Mouse (Mus musculus): ENCODE results near the gene Them7. TPM values are rescaled to one million over a fixed set of nuclear protein-coding genes. Genes with fewer than 3 reads are reported as not detected.
A peak's percentile ranks its signal among the peaks of the same experiment; 100 is the strongest.

Them7 gene
- polyA plus RNA-seq, 1 experiment from 2014 or later: 0.16 TPM

GRCm38 (mm10) chr2:105386418-105386817, 162.3 kb downstream of the Them7 start:
- no peak overlapping the region for H3K4me3 ChIP-seq (ENCODE audit: low read depth, low read length)
- H3K27ac ChIP-seq (ENCODE audit: low read depth, low read length): no peak overlapping the region
- no peak overlapping the region for H3K4me2 ChIP-seq
- H3K36me3 ChIP-seq (ENCODE audit: control insufficient read depth, insufficient read depth, low read length): peaks cover 9% of the 10 kb centered on the region
- no peak overlapping the region for H3K9ac ChIP-seq (ENCODE audit: low read length)
- DNase-seq (ENCODE audit: low spot score, missing footprints): no peak
- no peaks in the 10 kb centered on the region for H3K9me3 ChIP-seq (ENCODE audit: control insufficient read depth, low read length)
- no peak for ATAC-seq (ENCODE audit: low FRiP score)
- 85% methylated on average over 4 of the region's 4 CpGs for WGBS
- no peaks in the 10 kb centered on the region for H3K4me1 ChIP-seq (ENCODE audit: control insufficient read depth, insufficient read depth, low read length)
- H3K27me3 ChIP-seq (ENCODE audit: control insufficient read depth, insufficient read depth, low read length): no peaks in the 10 kb centered on the region

GRCm38 (mm10) chr2:105389007-105389890, 165.1 kb downstream of the Them7 start:
- WGBS: 92% methylated on average over 17 of the region's 17 CpGs
- no peak overlapping the region for H3K9ac ChIP-seq (ENCODE audit: low read length)
- no peaks in the 10 kb centered on the region for H3K27me3 ChIP-seq (ENCODE audit: control insufficient read depth, insufficient read depth, low read length)
- no peaks in the 10 kb centered on the region for H3K9me3 ChIP-seq (ENCODE audit: control insufficient read depth, low read length)
- DNase-seq (ENCODE audit: low spot score, missing footprints) (peak; percentile 54), ATAC-seq (ENCODE audit: low FRiP score) (no peak)
- H3K27ac ChIP-seq (ENCODE audit: low read depth, low read length): no peak overlapping the region
- H3K4me2 ChIP-seq: no peak overlapping the region
- H3K4me3 ChIP-seq (ENCODE audit: low read depth, low read length): no peak overlapping the region
- peaks cover 9% of the 10 kb centered on the region for H3K36me3 ChIP-seq (ENCODE audit: control insufficient read depth, insufficient read depth, low read length)
- H3K4me1 ChIP-seq (ENCODE audit: control insufficient read depth, insufficient read depth, low read length): no peaks in the 10 kb centered on the region

GRCm38 (mm10) chr2:105390653-105391413, 166.7 kb downstream of the Them7 start:
- Histone ChIP-seq H3K4me1 (ENCODE audit: control insufficient read depth, insufficient read depth, low read length) (no peaks in the 10 kb centered on the region), H3K4me2 (no peak overlapping the region), H3K36me3 (ENCODE audit: control insufficient read depth, insufficient read depth, low read length) (peaks cover 9% of the 10 kb centered on the region), H3K9ac (ENCODE audit: low read length) (no peak overlapping the region), H3K27me3 (ENCODE audit: control insufficient read depth, insufficient read depth, low read length) (no peaks in the 10 kb centered on the region), H3K4me3 (ENCODE audit: low read depth, low read length) (no peak overlapping the region), H3K9me3 (ENCODE audit: control insufficient read depth, low read length) (no peaks in the 10 kb centered on the region), H3K27ac (ENCODE audit: low read depth, low read length) (no peak overlapping the region)
- 82% methylated on average over 6 of the region's 6 CpGs for WGBS
- peak; percentile 72 for ATAC-seq (ENCODE audit: low FRiP score)
- no peak for DNase-seq (ENCODE audit: low spot score, missing footprints)

GRCm38 (mm10) chr2:105391414-105391784, 167.3 kb downstream of the Them7 start:
- H3K4me3 ChIP-seq (ENCODE audit: low read depth, low read length): no peak overlapping the region
- no peaks in the 10 kb centered on the region for H3K4me1 ChIP-seq (ENCODE audit: control insufficient read depth, insufficient read depth, low read length)
- no peak for ATAC-seq (ENCODE audit: low FRiP score)
- WGBS: 84% methylated on average over 4 of the region's 4 CpGs
- H3K9ac ChIP-seq (ENCODE audit: low read length): no peak overlapping the region
- no peaks in the 10 kb centered on the region for H3K9me3 ChIP-seq (ENCODE audit: control insufficient read depth, low read length)
- no peak overlapping the region for H3K27ac ChIP-seq (ENCODE audit: low read depth, low read length)
- H3K4me2 ChIP-seq: no peak overlapping the region
- DNase-seq (ENCODE audit: low spot score, missing footprints): peak; percentile 79
- no peaks in the 10 kb centered on the region for H3K27me3 ChIP-seq (ENCODE audit: control insufficient read depth, insufficient read depth, low read length)
- peaks cover 3% of the 10 kb centered on the region for H3K36me3 ChIP-seq (ENCODE audit: control insufficient read depth, insufficient read depth, low read length)

- Histone ChIP-seq H3K4me3 (ENCODE audit: low read depth, low read length) (no peak overlapping the region), H3K9ac (ENCODE audit: low read length) (no peak overlapping the region), H3K27ac (ENCODE audit: low read depth, low read length) (no peak overlapping the region), H3K9me3 (ENCODE audit: control insufficient read depth, low read length) (no peaks in the 10 kb centered on the region), H3K4me2 (no peak overlapping the region), H3K36me3 (ENCODE audit: control insufficient read depth, insufficient read depth, low read length) (peaks cover 2% of the 10 kb centered on the region), H3K4me1 (ENCODE audit: control insufficient read depth, insufficient read depth, low read length) (peaks cover 6% of the 10 kb centered on the region), H3K27me3 (ENCODE audit: control insufficient read depth, insufficient read depth, low read length) (no peaks in the 10 kb centered on the region)
- DNase-seq (ENCODE audit: low spot score, missing footprints) (no peak), ATAC-seq (ENCODE audit: low FRiP score) (no peak)
- 89% methylated on average over 2 of the region's 2 CpGs for WGBS
Observed at GRCm38 (mm10) chr2:105392514-105392913, 168.4 kb downstream of the Them7 start.

GRCm38 (mm10) chr2:105394375-105394774, 170.3 kb downstream of the Them7 start:
- H3K27me3 ChIP-seq (ENCODE audit: control insufficient read depth, insufficient read depth, low read length): no peaks in the 10 kb centered on the region
- H3K4me1 ChIP-seq (ENCODE audit: control insufficient read depth, insufficient read depth, low read length): peaks cover 14% of the 10 kb centered on the region
- WGBS: 92% methylated on average over 4 of the region's 4 CpGs
- no peak overlapping the region for H3K4me3 ChIP-seq (ENCODE audit: low read depth, low read length)
- H3K4me2 ChIP-seq: no peak overlapping the region
- DNase-seq (ENCODE audit: low spot score, missing footprints): no peak
- no peak overlapping the region for H3K27ac ChIP-seq (ENCODE audit: low read depth, low read length)
- no peaks in the 10 kb centered on the region; the same call in 1 of the 2 replicates for H3K36me3 ChIP-seq (ENCODE audit: control insufficient read depth, insufficient read depth, low read length)
- no peaks in the 10 kb centered on the region for H3K9me3 ChIP-seq (ENCODE audit: control insufficient read depth, low read length)
- ATAC-seq (ENCODE audit: low FRiP score): no peak
- no peak overlapping the region for H3K9ac ChIP-seq (ENCODE audit: low read length)

- Histone ChIP-seq H3K9ac (ENCODE audit: low read length) (no peak overlapping the region), H3K9me3 (ENCODE audit: control insufficient read depth, low read length) (no peaks in the 10 kb centered on the region), H3K4me3 (ENCODE audit: low read depth, low read length) (no peak overlapping the region), H3K27me3 (ENCODE audit: control insufficient read depth, insufficient read depth, low read length) (peaks cover 5% of the 10 kb centered on the region; the same call in 1 of the 2 replicates), H3K27ac (ENCODE audit: low read depth, low read length) (no peak overlapping the region), H3K4me1 (ENCODE audit: control insufficient read depth, insufficient read depth, low read length) (peaks cover 16% of the 10 kb centered on the region), H3K4me2 (no peak overlapping the region), H3K36me3 (ENCODE audit: control insufficient read depth, insufficient read depth, low read length) (no peaks in the 10 kb centered on the region; the same call in 1 of the 2 replicates)
- 97% methylated on average over 9 of the region's 9 CpGs for WGBS
- ATAC-seq (ENCODE audit: low FRiP score) (no peak), DNase-seq (ENCODE audit: low spot score, missing footprints) (no peak)
Observed at GRCm38 (mm10) chr2:105396066-105396465, 171.9 kb downstream of the Them7 start.

GRCm38 (mm10) chr2:105397446-105398211, 173.5 kb downstream of the Them7 start:
- DNase-seq (ENCODE audit: low spot score, missing footprints): peak; percentile 88
- no peak for ATAC-seq (ENCODE audit: low FRiP score)
- 24% methylated on average over 5 of the region's 5 CpGs for WGBS
- peaks cover 5% of the 10 kb centered on the region; the same call in 1 of the 2 replicates for H3K27me3 ChIP-seq (ENCODE audit: control insufficient read depth, insufficient read depth, low read length)
- peak overlapping the region; percentile 75 for H3K4me2 ChIP-seq
- no peaks in the 10 kb centered on the region; the same call in 1 of the 2 replicates for H3K36me3 ChIP-seq (ENCODE audit: control insufficient read depth, insufficient read depth, low read length)
- peaks cover 16% of the 10 kb centered on the region for H3K4me1 ChIP-seq (ENCODE audit: control insufficient read depth, insufficient read depth, low read length)
- no peak overlapping the region for H3K27ac ChIP-seq (ENCODE audit: low read depth, low read length)
- no peaks in the 10 kb centered on the region for H3K9me3 ChIP-seq (ENCODE audit: control insufficient read depth, low read length)
- peak overlapping the region; percentile 63 for H3K4me3 ChIP-seq (ENCODE audit: low read depth, low read length)
- peak overlapping the region; percentile 81 for H3K9ac ChIP-seq (ENCODE audit: low read length)

Data from midbrain, embryonic 11.5 days (tissue).